Mouse (Mus musculus): Measurements from ENCODE around the gene Zfp866.

The Zfp866 gene

GRCm38 (mm10) chr8:69790773-69791367 lies at the start of gene Zfp866, which contains the start of gene Atp13a1:
Gene Zfp866, minus strand, starts transcription at chr8:69791178.
Gene Atp13a1, plus strand, starts transcription at chr8:69791163.
- peak; percentile 54 for DNase-seq (ENCODE audit: extremely low spot score, low read depth, low spot score)

DNA sequence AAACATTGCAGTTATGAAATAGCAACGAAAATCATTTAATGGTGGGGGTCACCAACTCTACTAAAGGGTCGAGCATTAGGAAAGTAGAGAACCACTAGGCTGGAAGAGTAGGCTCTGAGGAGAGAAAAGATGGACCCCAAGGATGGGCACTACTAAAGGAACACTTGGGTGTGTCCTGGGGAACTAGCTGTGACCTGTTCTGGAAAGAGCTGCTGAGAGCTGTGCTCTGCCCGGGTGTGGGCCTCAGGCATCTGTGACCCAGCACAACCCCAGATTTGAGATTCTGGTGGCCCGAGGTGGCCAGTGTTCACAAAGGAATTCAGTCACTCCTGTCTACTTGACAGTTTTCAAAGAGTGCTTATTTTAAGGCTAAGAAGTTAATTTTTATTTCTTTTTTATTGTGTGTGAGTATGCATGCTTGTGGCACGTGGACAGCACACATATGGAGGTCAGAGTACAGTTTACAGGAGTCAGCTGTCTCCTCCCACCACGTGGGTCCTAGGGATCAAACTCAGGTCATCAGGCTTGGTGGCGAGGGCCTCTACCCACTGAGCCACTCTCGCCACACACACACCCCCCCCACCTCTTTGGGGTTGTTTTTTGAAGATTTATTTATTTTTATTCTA lies 46.2 kb upstream of the Zfp866 start:
- no peak for DNase-seq (ENCODE audit: extremely low spot score, low read depth, low spot score)

- DNase-seq (ENCODE audit: extremely low spot score, low read depth, low spot score), result peak; percentile 90
Measured at GRCm38 (mm10) chr8:69832298-69832853, 41.4 kb upstream of the Zfp866 start, which contains the start of gene Pbx4. Gene Pbx4, plus strand, starts transcription at chr8:69832491.

DNA sequence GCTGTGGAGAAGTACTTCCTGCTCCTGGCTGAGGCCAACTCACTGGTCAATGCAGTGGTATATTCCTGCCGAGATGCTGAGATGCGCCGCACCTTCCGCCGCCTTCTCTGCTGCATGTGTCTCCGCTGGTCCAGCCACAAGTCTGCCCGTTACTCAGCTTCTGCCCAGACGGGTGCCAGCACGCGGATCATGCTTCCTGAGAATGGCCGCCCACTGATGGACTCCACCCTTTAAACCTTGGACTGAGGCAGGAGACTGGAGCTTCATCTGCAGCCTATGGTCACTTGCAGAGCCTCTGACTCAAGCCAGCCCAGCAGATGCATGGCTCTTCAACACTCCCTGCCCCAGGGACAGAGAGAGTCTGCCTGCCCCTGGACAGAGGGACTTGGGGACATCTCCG lies 35.4 kb upstream of the Zfp866 start:
- DNase-seq (ENCODE audit: extremely low spot score, low read depth, low spot score), result no peak

GRCm38 (mm10) chr8:69822386-69823191 lies 31.6 kb upstream of the Zfp866 start, which contains the start of gene Lpar2:
Gene Lpar2, plus strand, starts transcription at chr8:69822429.
- DNase-seq (ENCODE audit: extremely low spot score, low read depth, low spot score), result peak; percentile 24

DNA sequence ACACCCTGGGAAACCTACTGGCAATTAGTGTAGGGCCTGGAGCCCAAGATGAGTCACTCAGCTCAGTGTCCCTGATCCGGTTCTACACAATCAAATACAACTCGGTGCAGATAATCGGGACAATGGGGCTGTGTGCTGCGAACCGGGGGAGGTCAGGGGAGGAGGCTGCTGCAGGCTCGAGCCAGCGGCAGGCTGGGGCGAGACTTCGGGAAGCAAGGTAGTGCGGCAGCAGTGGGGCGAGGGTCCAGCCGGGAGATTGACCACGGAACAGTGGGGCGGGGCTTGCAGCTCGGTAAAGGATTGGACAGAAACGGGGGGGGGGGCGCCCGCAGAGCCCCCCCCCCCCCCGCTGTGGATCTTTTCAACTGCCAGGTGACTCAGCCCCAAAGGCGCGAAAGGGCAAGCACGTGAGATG lies 31.0 kb upstream of the Zfp866 start:
- DNase-seq (ENCODE audit: extremely low spot score, low read depth, low spot score), result peak; percentile 24

DNA sequence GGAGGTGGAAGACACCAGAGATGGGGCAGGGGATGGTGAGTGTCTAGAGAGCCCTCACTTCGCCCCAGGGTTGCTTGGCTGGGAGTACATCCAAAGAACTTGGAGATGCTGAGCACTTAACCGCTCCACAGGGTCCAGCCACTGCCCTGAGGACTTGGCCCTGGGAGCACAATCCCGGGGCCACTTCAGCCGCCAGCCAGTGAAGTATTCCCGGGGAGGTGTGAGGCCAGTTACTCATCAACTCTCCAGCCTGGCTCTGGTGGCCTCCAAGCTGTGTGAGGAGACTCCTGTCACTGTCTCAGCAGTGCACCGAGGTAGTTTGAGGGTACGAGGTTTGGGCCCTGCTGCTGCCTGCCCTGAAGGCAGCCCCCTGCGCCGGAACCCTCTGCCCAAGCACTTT lies 29.5 kb upstream of the Zfp866 start:
- DNase-seq (ENCODE audit: extremely low spot score, low read depth, low spot score), result no peak

- DNase-seq (ENCODE audit: extremely low spot score, low read depth, low spot score), result no peak
Measured at GRCm38 (mm10) chr8:69815396-69815795, 24.4 kb upstream of the Zfp866 start.

DNA sequence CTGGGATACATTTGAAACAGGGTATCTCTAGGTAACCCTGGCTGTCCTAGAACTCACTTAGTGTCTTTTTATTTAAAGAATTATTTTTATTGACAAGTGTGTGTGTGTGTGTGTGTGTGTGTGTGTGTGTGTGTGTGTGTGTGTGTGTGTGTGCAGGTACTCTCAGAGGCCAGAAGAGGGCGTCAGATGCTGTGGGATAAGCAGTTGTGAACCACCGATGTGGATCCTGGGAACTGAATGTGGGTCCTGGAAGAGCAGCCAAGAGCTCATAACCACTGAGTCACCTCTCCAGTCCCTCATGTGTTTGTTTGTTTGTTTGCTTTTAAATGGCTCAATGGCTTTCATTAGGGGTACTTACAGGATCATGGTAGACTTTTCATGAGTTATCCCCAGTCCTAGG lies 23.9 kb upstream of the Zfp866 start:
- DNase-seq (ENCODE audit: extremely low spot score, low read depth, low spot score), result no peak

DNA sequence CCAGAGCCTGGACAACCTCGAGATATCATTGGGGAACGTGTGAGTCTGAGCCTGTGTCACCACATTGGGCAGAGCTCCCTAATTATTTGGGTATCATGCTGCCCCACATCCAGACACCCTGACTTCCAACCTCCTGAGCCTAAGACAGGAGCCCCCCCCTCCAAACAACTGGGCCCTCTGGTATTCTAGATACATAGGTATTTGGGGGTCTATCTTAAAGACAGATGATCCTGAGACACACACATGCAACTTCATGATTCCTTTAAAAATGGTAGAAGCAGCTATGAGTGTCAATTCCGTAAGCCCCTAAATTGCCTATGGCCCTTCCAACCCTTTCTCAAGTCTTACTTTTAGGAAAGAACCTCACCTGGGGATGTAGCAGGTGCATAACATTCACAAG lies 18.8 kb upstream of the Zfp866 start:
- no peak for DNase-seq (ENCODE audit: extremely low spot score, low read depth, low spot score)

- no peak for DNase-seq (ENCODE audit: extremely low spot score, low read depth, low spot score)
Measured at GRCm38 (mm10) chr8:69808864-69809403, 18.0 kb upstream of the Zfp866 start.

DNA sequence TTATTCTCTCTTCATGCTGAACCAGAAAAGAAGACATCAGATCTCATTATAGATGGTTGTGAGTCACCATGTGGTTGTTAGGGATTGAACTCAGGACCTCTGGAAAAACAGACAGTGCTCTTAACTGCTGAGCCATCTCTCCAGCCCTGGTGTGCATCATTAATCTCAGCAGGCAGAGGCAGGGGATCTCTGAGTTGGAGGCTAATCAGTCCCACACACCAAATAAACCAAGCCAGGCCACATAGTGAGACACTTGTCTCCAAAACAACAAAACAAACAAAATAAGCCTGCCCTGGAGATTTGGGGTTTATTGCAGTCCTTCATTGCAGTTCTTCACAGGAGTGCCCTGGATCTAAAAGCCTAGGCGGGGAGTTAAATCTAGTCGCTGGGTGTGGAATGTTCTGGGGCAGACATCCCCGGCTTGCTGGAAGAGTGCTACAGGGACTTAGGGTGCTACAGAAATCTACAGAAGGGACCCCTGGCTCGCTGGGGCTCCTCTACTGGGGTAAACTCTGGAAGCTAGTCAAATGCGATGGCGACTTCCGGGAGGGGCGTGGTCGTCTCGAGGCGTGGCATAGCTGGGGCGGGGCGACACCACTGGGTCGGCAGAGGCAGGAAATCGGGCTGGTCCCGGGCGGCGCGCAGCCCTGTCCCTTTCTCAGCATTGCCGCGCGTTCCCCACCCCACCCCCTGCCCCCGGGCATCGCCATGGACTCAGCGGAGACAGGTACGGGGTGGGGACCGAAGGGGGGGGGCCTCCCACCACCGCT lies 17.3 kb upstream of the Zfp866 start, which contains the start of gene Gmip:
TSS of gene Gmip (plus strand) at position 586 of the 770 bp plus-strand sequence.
- no peak for DNase-seq (ENCODE audit: extremely low spot score, low read depth, low spot score)

DNA sequence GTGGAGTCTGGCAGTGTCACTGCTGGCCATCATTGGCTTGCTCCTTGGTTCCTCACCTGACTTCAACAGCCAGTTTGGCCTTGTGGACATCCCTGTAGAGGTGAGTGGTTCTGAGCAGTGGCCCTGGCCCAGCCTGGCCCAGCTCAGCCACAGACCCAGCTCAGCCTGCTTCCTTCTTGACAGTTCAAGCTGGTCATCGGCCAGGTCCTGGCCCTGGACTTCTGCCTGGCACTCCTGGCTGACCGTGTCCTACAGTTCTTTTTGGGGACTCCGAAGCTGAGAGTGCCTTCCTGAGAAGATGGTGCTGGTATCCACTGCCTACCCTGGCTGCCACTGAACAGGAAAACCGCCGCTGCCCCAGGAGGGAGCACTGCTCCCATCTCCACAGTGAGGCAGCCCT lies 16.3 kb upstream of the Zfp866 start:
- DNase-seq (ENCODE audit: extremely low spot score, low read depth, low spot score), result no peak

- no peak for DNase-seq (ENCODE audit: extremely low spot score, low read depth, low spot score)
Measured at GRCm38 (mm10) chr8:69805491-69805890, 14.5 kb upstream of the Zfp866 start.

DNA sequence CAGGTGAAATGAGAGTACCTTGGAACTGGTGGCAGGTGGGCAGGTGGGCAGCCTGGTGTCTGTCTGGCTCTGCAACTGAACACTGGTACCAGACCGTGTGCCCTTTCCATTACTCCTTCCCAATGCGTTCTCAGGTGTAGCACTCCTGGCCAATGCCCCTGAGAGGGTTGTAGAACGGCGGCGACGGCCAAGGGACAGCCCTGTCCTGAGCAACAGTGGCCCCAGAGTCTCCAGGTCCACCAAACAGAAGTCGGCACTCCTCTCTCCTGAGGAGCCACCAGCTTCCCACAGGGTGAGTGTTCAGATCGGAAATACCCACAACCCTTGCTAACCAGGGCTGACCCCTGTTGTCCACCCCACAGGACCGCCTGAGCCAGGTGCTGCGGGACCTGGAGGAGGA lies 14.1 kb upstream of the Zfp866 start:
- DNase-seq (ENCODE audit: extremely low spot score, low read depth, low spot score), result no peak

GRCm38 (mm10) chr8:69804537-69804936 lies 13.6 kb upstream of the Zfp866 start:
- DNase-seq (ENCODE audit: extremely low spot score, low read depth, low spot score), result no peak

GRCm38 (mm10) chr8:69803366-69803765 lies 12.4 kb upstream of the Zfp866 start:
- DNase-seq (ENCODE audit: extremely low spot score, low read depth, low spot score), result no peak

GRCm38 (mm10) chr8:69802216-69802615 lies 11.2 kb upstream of the Zfp866 start:
- DNase-seq (ENCODE audit: extremely low spot score, low read depth, low spot score), result no peak

DNA sequence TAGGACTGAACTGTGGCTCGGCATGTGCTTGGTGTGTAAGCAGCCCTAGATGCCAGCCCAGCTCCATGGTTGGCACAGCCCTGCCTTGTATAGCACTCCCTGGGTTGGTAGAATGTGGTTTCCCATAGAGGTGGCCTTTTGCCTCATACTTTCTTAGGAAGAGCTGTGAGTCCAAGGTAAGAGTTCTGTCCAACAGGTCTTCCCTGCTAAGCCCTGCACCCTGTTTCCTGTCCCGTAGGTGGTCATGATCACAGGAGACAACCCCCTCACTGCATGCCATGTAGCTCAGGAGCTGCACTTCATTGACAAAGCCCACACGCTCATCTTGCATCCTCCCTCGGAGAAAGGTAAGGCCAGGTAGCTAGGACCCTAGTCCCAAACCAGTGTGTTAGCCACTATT lies 10.8 kb upstream of the Zfp866 start:
- DNase-seq (ENCODE audit: extremely low spot score, low read depth, low spot score), result no peak

GRCm38 (mm10) chr8:69799946-69800345 lies 9.0 kb upstream of the Zfp866 start:
- no peak for DNase-seq (ENCODE audit: extremely low spot score, low read depth, low spot score)
